Mouse (Mus musculus): ENCODE data around the gene Gm20517.

Gene Gm20517

DNA sequence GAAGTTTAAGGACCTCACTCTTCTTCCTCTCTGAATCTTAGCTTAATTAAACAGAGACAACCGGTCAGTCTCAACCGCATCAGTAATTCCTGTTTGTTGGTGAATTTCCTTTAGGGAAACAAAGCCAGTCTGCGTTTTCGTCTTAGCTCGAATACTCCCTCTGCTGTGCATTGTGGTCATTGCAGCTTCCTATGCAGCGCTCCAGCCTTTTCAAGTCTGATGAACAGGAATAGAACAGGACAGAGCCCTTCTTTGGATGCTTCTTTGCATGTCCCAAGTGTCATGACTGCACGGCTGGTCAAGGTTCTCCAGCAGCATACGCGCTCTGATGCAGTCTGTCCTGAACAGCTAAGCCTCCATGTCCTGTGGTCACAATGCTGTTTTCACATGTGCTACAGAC lies 65.2 kb downstream of the Gm20517 start:
- peak; percentile 82 for DNase-seq (ENCODE audit: low read depth, low spot score)

DNA sequence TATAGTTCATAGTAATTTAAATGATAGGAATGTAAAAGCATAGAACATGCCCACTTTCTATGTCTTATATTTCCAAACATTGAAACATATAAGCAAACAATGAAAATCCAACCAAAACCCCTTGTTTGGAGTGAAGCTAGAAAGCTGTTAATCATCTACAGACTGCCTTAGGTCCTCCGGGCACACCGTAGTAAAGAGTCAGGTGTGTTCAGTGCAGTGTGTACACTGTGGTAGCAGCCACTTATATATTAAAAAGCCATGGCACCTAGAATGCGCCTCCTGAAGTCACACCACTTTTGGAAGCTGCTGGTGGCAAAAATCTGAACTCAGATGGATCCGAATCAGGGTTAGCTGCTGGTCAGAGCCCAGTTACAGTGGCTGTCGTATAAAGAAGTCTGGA lies 66.8 kb downstream of the Gm20517 start:
- DNase-seq (ENCODE audit: low read depth, low spot score): no peak

DNA sequence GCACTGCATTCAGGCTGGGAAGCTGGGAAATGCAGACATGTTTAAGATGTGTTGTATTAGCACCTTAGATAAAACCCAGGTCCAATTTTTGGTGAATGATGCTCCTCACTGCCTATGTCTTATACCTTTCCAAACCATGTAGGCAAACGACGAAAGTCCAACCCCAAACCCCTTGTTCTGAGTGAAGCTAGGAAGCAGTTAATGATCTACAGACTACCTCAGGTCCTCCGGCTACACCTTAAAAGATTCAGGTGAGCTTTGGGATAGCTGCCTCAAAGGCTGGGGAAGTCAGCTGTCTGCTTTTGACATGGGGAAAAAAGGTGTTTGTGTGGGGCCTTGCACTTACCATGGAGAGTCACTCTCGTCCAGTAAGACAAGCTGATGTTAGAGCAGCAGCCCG lies 67.3 kb downstream of the Gm20517 start:
- no peak for DNase-seq (ENCODE audit: low read depth, low spot score)

DNA sequence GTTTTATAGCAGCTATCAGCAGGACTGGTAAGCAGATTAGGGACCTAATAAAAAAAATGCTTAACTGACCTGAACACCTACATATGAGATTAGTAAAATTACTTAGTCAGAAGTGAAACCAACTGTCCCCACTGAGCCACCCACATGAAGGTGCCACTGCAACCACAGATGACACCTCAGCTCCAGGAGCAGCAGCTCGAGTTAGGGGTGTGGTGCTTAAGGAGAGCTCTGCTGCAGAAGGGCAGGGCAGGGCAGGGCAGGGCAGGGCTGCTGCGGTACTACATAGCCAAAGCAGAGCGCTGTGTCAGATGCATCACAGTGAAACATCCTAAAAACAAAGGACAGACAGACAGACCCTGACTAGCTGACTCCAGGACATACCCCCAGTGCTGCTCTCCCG lies 71.4 kb downstream of the Gm20517 start:
- DNase-seq (ENCODE audit: low read depth, low spot score): no peak

- peak; percentile 98 for DNase-seq (ENCODE audit: low read depth, low spot score)
Observed at GRCm38 (mm10) chr17:47687409-47688343, 76.3 kb downstream of the Gm20517 start.

DNA sequence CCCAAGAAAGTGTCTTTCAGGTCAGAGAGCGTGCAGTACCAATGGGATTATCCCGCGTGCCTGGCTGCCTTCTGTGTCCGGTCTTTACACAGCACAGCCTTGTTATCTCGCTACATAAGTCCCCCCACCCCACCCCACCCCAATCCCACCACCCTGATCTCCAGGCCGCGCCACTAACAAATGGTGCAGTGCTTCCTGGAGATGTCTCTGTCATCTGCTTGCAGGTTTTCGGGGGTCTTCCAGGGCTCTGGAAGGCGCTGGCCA lies 76.9 kb downstream of the Gm20517 start, which contains the start of gene Tomm6:
Gene Tomm6 (minus strand): TSS at position 43 of the 264 bp plus-strand sequence.
- DNase-seq (ENCODE audit: low read depth, low spot score): no peak

DNA sequence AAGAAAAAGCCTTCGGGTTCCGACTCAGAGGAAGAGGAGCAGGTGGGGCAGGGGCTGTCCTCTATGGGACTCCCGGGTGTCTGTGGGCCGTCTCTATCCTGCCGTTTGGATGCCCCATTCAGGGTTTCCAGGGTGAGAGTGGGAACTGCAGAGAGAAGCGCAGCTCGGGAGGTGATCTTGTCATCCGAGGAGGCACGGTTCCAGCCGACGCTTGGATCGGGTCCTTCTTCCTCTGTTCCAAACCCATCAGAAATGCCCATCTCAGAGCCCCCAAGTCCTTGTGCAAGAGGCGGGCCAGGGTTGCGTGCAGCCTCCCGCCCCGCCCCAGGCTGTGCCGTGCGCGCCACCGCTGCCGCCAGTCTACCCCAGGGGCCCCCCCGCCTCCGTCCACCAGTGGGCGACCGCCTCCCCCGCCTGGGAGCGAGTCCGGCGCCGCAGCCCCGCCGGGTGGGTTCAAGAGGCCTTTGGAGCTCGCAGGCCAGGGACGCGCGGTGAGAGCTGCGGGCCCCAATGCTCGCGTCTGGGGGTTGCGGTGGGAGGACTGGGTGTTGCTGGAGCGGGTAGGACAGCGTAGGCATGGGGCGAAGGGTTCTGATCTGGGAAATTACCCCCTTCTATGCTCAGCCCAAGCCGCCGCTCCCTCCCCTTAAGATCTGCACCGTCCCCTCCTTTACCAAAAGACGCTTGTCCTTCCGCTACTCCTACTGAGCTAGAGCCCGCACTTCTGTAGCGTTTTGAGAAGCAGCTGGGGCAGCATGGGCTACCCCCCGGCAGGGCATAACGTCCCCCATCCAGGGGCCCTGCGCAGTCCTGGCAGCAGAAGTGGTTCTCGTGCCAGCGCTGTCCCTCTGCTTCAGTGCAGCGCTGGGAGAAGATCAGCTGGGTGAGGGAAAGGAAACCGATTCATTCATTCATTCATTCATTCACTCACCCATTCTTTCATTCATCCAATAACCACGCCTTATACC lies 77.5 kb downstream of the Gm20517 start, which contains the start of gene Frs3:
Gene Frs3 (plus strand): TSS at position 423 of the 968 bp plus-strand sequence.
- DNase-seq (ENCODE audit: low read depth, low spot score): peak; percentile 56

GRCm38 (mm10) chr17:47689894-47690293 lies 78.5 kb downstream of the Gm20517 start:
- DNase-seq (ENCODE audit: low read depth, low spot score): no peak

DNA sequence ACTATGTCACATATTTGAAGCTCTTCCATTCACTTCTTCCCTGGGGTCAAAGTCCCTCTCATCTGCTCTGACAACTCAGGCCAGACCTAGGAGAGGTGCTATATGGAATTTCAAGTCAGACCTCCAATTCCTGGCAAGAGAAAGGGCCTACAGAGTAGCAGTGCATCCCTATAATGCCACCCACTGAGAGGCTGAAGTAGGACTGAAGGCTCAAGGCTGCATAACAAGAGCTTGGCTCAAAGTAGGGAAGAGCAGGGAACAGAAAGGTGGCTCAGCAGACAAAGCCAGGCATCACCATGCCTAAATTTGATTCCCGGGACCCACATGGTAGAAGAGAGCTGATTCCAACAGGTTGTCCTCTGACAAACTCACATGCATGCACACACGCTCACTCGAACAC lies 80.3 kb downstream of the Gm20517 start:
- DNase-seq (ENCODE audit: low read depth, low spot score): peak; percentile 50

DNA sequence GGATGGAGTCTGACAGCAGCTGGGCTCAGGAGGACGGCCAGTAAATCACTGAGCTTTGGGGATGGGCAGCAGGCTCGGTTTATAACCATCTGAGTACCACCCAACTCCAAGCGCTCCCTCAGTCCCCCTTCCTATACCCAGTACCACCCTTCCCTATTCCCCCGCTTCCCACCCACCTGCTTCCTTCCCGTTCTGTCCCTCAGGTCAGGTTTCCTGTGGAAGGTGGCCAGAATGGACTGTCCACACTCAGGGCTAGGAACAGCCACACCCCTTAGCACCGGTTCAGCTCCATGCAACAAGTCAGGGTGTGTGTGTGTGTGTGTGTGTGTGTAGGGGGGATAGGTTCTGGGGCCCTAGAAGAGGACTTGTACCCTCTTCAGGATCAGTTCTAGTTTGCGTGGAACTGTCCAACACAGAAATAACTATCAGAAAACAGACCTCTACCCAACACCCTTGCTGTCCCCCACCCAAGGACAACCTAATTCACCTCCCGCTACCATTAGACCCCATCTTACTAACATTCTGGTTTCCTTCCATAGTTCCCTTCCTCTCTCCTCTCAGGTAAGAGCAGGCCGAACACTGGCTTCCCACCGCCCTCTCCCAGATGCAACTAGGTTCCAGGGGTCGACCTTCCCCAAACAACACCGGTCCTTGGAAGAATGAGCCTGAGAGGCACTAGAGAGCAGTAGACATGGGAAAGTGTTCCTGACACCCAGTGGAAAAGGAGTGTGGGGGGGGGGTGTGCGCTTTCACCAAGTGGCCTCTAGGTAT lies 82.5 kb downstream of the Gm20517 start:
- no peak for DNase-seq (ENCODE audit: low read depth, low spot score)

DNA sequence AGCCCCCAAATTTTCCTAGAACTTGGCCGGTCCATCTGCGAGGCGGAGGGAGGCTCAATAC lies 82.9 kb downstream of the Gm20517 start, which contains the start of gene Gm21981:
Gene Gm21981 (minus strand): TSS at position 14 of the 61 bp plus-strand sequence.
- DNase-seq (ENCODE audit: low read depth, low spot score): no peak

DNA sequence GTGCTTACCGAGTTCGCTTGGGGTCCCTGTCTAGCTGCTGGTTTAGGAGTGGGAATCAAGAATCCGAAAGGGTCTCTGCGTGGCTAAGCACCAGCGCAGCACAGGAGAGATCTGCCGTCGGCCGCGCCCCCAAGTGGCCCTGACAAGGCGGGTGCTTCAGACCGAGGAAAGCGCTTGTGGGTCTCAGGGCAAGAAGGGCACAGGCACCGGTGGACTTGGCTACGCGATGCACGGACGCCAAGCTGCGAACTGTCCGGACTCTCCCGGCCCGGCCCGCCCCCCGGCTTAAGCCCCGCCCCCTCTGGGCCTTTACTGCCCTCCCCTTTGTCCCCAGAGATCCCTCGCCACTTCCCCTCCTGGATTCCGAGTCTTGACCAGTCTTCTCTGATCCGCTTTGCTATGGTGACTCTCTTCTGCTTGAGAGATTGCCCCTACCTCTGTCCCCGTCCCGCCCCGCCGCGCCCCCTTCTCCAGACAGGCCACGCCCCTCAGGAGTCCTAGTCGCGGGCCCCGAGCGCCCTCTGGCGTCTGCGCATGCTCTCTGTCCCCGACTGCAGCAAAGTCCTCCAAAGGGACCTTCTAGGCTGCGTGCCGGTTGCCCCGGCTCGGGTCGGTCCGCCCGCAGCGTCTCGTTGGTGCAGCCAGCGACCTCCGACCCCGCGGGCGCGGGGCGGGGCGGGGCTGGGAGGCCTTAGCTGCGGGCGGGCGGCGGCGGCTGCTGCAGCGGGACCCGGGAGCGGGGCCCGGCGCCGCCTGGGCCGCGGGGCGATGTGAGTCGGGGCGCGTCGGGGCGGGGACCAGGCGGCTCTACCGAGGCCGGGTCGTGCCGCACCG lies 83.3 kb downstream of the Gm20517 start, which contains the start of gene Prickle4:
Gene Prickle4 (minus strand): TSS at position 234 of the 834 bp plus-strand sequence.
- DNase-seq (ENCODE audit: low read depth, low spot score): peak; percentile 95

DNA sequence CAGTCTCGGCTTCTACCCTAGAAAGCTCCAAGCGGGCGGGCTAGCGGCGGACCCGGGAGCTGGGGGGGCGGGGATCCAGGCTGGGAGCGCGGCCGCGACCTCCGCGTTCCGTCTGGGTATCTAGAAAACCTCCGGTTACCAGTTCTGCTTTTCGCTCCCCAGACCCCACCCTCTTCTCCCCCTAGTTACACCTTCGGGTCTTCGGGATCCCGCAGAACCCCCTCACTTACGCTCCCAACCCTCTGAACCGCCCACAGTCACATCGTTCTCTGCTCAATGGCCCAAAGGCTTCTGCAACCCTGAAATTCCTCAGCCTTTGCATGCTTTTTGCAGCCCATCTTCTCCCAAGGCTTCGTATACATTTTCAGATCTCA lies 83.9 kb downstream of the Gm20517 start:
- peak; percentile 63 for DNase-seq (ENCODE audit: low read depth, low spot score)

- DNase-seq (ENCODE audit: low read depth, low spot score): no peak
Observed at GRCm38 (mm10) chr17:47698156-47698555, 86.8 kb downstream of the Gm20517 start.

- DNase-seq (ENCODE audit: low read depth, low spot score): no peak
Observed at GRCm38 (mm10) chr17:47699055-47699454, 87.7 kb downstream of the Gm20517 start.

DNA sequence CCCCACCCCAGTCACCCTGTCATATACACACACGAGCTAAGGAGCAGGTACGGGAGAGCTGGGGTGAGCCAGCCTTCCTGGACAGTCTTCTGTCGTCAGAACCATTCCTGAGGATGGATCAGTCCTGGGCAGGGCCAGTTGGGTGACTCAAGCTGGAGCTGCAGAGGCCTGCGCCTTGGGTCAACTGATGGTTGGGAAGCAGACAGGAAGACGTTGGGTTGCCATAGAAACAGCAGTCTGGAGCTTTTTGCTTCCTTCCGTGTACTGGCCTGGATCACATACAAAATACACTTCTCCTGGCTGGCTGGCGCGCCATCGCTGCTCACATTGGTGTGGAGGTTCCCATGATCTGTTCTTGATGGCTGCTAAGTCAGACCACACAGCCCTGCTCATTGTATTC lies 90.4 kb downstream of the Gm20517 start:
- DNase-seq (ENCODE audit: low read depth, low spot score): peak; percentile 64

- peak; percentile 79 for DNase-seq (ENCODE audit: low read depth, low spot score)
Observed at GRCm38 (mm10) chr17:47702548-47703345, 91.4 kb downstream of the Gm20517 start.

DNA sequence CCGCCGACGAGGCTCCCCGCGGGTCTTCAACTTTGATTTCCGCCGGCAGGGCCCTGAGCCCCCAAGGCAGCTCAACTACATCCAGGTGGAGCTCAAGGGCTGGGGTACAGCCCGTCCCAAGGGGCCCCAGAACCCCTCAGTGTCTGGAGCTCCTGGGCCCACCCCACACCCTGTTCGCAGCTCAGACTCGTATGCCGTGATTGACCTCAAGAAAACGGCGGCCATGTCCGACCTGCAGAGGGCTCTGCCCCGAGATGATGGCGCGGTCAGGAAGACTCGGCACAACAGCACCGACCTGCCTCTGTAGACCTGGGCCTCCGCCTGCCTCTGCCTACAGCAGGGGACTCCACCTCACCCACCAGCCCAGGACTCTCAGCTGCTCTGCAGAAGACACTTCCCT lies 92.2 kb downstream of the Gm20517 start:
- DNase-seq (ENCODE audit: low read depth, low spot score): peak; percentile 54

- no peak for DNase-seq (ENCODE audit: low read depth, low spot score)
Observed at GRCm38 (mm10) chr17:47704692-47705091, 93.3 kb downstream of the Gm20517 start.

DNA sequence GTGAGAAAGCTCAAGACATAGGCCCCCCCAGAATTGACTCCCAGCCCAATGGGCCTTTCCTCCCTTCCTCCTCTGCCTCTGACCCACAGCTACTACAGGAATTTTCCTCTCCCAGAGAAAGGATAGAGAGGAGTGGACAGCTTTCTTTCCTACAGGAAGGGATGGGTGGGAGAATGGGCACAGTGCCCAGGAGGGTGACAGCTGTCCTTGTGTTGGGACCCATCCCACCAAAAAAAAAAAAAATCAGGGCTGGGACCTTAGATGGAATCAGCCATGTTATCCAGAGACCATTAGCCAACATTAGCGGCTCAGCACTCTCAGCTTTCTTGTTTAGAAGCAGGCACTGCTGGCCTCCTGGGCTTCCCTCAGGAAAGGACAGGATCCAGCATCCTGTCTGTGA lies 94.8 kb downstream of the Gm20517 start:
- DNase-seq (ENCODE audit: low read depth, low spot score): no peak
